Mouse (Mus musculus) embryonic fibroblast, embryonic 13.5 days (primary cell): ENCODE measurements at regions not wholly inside any gene's neighbourhood (a gene's known extent, or its start where the extent isn't known, plus 50 kb on each side); places are given as distances from the start of the nearest gene placed in this dataset.

ENCODE experiments used
- CTCF ChIP-seq: IDR thresholded peaks from 2 replicates; pipeline ENCODE4 v1.5.1; 2011; ENCODE audit warnings: mild to moderate bottlenecking, control low read depth, low read length, moderate library complexity, borderline replicate concordance; ENCODE audit not compliant: insufficient read depth
- POLR2A ChIP-seq: IDR thresholded peaks from 2 replicates; pipeline ENCODE4 v1.6.1; 2011; ENCODE audit warnings: low read depth, mild to moderate bottlenecking, control low read depth, low read length, moderate library complexity

DNA sequence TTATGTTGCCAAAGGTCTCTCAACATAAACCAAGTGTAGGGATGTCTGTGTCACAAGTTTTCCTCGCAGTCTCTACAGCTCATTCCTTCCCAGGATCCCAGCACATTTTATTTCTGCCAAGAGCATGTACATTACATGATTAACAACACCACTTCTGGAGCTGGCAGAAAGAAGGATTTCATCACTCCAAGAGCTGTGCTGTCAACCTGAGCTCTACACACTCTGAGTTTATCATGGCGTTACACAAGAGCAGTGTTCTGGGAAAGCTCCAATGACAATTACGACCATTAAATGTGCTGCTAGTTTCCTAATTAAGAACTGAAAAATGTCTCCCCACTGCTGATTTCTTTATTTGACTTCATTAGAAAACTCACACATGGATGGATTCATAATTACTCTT, 94.9 kb downstream of the S1pr1 start:
- no peak for TF ChIP-seq CTCF
- TF ChIP-seq POLR2A: no peak
